Mouse (Mus musculus) embryonic fibroblast, embryonic 13.5 days (primary cell): ENCODE data around the gene Ppp2r5e.

Experiments
- CTCF ChIP-seq: IDR thresholded peaks from 2 replicates; pipeline ENCODE4 v1.5.1; 2011; ENCODE audit warnings: mild to moderate bottlenecking, control low read depth, low read length, moderate library complexity, borderline replicate concordance; ENCODE audit not compliant: insufficient read depth
- POLR2A ChIP-seq: IDR thresholded peaks from 2 replicates; pipeline ENCODE4 v1.6.1; 2011; ENCODE audit warnings: low read depth, mild to moderate bottlenecking, control low read depth, low read length, moderate library complexity

- TF ChIP-seq CTCF (no peak), POLR2A (no peak)
Observed at GRCm38 (mm10) chr12:75486568-75487286, 109.3 kb downstream of the Ppp2r5e start.
